Mouse (Mus musculus) MEL (cell line): ENCODE data around the gene Pou4f2. TPM values are rescaled to one million over a fixed set of nuclear protein-coding genes. Genes with fewer than 3 reads are reported as not detected.

Experiments
- DNase-seq: peaks from one replicate; pipeline ENCODE4 v3.0.0; 2011; ENCODE audit warnings: low read depth, low spot score
- H3K27ac ChIP-seq: 2 replicates; pipeline ENCODE4 v1.5.1; 2012; ENCODE audit warnings: low read depth, mild to moderate bottlenecking, control low read depth, low read length, moderate library complexity; ENCODE audit not compliant: control insufficient read depth
- H3K27me3 ChIP-seq, 2 experiments: fragments of 150-350 bp in 1 of 2; sonication (generic) in 1 of 2; 2 replicates each; pipeline ENCODE4 v1.6.1; 2012; ENCODE audit warnings: low read length in 2 of 2, mild to moderate bottlenecking in 2 of 2, improper control_type of control experiment in 1 of 2, moderate library complexity in 1 of 2; ENCODE audit not compliant: insufficient read depth in 2 of 2, control insufficient read depth in 1 of 2
- H3K36me3 ChIP-seq, 2 experiments: 2 replicates each; pipeline ENCODE4 v1.6.1; 2012 to 2014; ENCODE audit warnings: low read length in 2 of 2, improper control_type of control experiment in 1 of 2, inconsistent platforms in 1 of 2, mild to moderate bottlenecking in 1 of 2; ENCODE audit not compliant: insufficient read depth in 2 of 2, control insufficient read depth in 1 of 2
- H3K4me1 ChIP-seq, 2 experiments: fragments of 150-350 bp in 1 of 2; sonication (generic) in 1 of 2; 2 replicates each; pipeline ENCODE4 v1.6.1; 2012; ENCODE audit warnings: low read length in 2 of 2, improper control_type of control experiment in 1 of 2, mild to moderate bottlenecking in 1 of 2; ENCODE audit not compliant: insufficient read depth in 2 of 2, control insufficient read depth in 1 of 2
- H3K4me3 ChIP-seq, 2 experiments: fragments of 150-350 bp in 1 of 2; sonication (generic) in 1 of 2; 2 replicates each; pipeline ENCODE4 v1.5.1; 2012; ENCODE audit warnings: low read depth in 2 of 2, low read length in 2 of 2, mild to moderate bottlenecking in 2 of 2, moderate library complexity in 2 of 2, control low read depth in 1 of 2, improper control_type of control experiment in 1 of 2; ENCODE audit not compliant: control insufficient read depth in 1 of 2, insufficient read depth in 1 of 2
- H3K79me2 ChIP-seq: 2 replicates; pipeline ENCODE4 v1.6.1; 2012; ENCODE audit warnings: mild to moderate bottlenecking, low read length, moderate library complexity; ENCODE audit not compliant: control insufficient read depth, poor library complexity, insufficient read depth
- H3K9ac ChIP-seq: 2 replicates; pipeline ENCODE4 v1.6.1; 2012; ENCODE audit warnings: low read depth, mild to moderate bottlenecking, control low read depth, low read length, moderate library complexity; ENCODE audit not compliant: control insufficient read depth, poor library complexity, severe bottlenecking
- H3K9me3 ChIP-seq: fragments of 150-350 bp; sonication (generic); replicated peaks from 2 replicates; pipeline ENCODE4 v1.6.1; 2012; ENCODE audit warnings: mild to moderate bottlenecking, low read length, improper control_type of control experiment, moderate library complexity; ENCODE audit not compliant: insufficient read depth
- CTCF ChIP-seq, 3 experiments: IDR thresholded peaks in 2 of 3; conservative IDR thresholded peaks in 1 of 3; 2 replicates each; pipeline ENCODE4 v1.5.1; 2011 to 2012; ENCODE audit warnings: low read length in 3 of 3, low read depth in 2 of 3, mild to moderate bottlenecking in 2 of 3, improper control_type of control experiment in 1 of 3, inconsistent platforms in 1 of 3, mixed read lengths in 1 of 3, moderate library complexity in 1 of 3; ENCODE audit not compliant: control insufficient read depth in 1 of 3, insufficient read depth in 1 of 3, poor library complexity in 1 of 3, severe bottlenecking in 1 of 3
- ELF1 ChIP-seq: IDR thresholded peaks from 2 replicates; pipeline ENCODE4 v1.6.1; 2014; ENCODE audit warnings: low read depth, mild to moderate bottlenecking, inconsistent platforms, low read length, improper control_type of control experiment, moderate library complexity
- EP300 ChIP-seq, 2 experiments: IDR thresholded peaks; 2 replicates each; pipeline ENCODE4 v1.6.1; 2011; ENCODE audit warnings: improper control_type of control experiment in 2 of 2, low read length in 2 of 2, low read depth in 1 of 2, mild to moderate bottlenecking in 1 of 2
- ETS1 ChIP-seq: IDR thresholded peaks from 2 replicates; pipeline ENCODE4 v1.6.1; 2012; ENCODE audit warnings: low read depth, mild to moderate bottlenecking, inconsistent platforms, low read length, improper control_type of control experiment, moderate library complexity
- GATA1 ChIP-seq: IDR thresholded peaks from 2 replicates; pipeline ENCODE4 v1.6.1; 2011; ENCODE audit warnings: low read depth, low read length, improper control_type of control experiment
- KAT2A ChIP-seq: conservative IDR thresholded peaks from 2 replicates; pipeline ENCODE4 v1.6.1; 2012; ENCODE audit warnings: low read depth, low read length, improper control_type of control experiment, inconsistent platforms
- MAX ChIP-seq: IDR thresholded peaks from 2 replicates; pipeline ENCODE4 v1.6.1; 2011; ENCODE audit warnings: low read length, improper control_type of control experiment
- MAZ ChIP-seq: IDR thresholded peaks from 2 replicates; pipeline ENCODE4 v1.6.1; 2012; ENCODE audit warnings: low read depth, mild to moderate bottlenecking, inconsistent platforms, low read length, improper control_type of control experiment
- MEF2A ChIP-seq: IDR thresholded peaks from 2 replicates; pipeline ENCODE4 v1.6.1; 2014; ENCODE audit warnings: low read depth, mild to moderate bottlenecking, inconsistent platforms, low read length, improper control_type of control experiment; ENCODE audit not compliant: poor library complexity, insufficient replicate concordance, severe bottlenecking; ENCODE audit errors: extremely low read depth
- MXI1 ChIP-seq: IDR thresholded peaks from 2 replicates; pipeline ENCODE4 v1.6.1; 2011; ENCODE audit warnings: mild to moderate bottlenecking, low read depth, low read length, improper control_type of control experiment
- MYB ChIP-seq: IDR thresholded peaks from 2 replicates; pipeline ENCODE4 v1.6.1; 2011; ENCODE audit warnings: mild to moderate bottlenecking, low read depth, low read length, improper control_type of control experiment
- MYC ChIP-seq: IDR thresholded peaks from 2 replicates; pipeline ENCODE4 v1.6.1; 2011; ENCODE audit warnings: low read depth, mild to moderate bottlenecking, low read length, improper control_type of control experiment, moderate library complexity
- NELFE ChIP-seq: IDR thresholded peaks from 2 replicates; pipeline ENCODE4 v1.6.1; 2011; ENCODE audit warnings: low read depth, low read length, improper control_type of control experiment
- POLR2AphosphoS2 ChIP-seq: IDR thresholded peaks from 2 replicates; pipeline ENCODE4 v1.6.1; 2011; ENCODE audit warnings: low read length, improper control_type of control experiment
- POLR2AphosphoS5 ChIP-seq: IDR thresholded peaks from 2 replicates; pipeline ENCODE4 v1.6.1; 2012; ENCODE audit warnings: low read depth, borderline replicate concordance, mild to moderate bottlenecking, inconsistent platforms, low read length, moderate library complexity, mixed read lengths
- RCOR1 ChIP-seq: IDR thresholded peaks from 2 replicates; pipeline ENCODE4 v1.6.1; 2012; ENCODE audit warnings: low read depth, mild to moderate bottlenecking, inconsistent platforms, low read length, improper control_type of control experiment
- SIN3A ChIP-seq: IDR thresholded peaks from 2 replicates; pipeline ENCODE4 v1.6.1; 2012; ENCODE audit warnings: low read length, improper control_type of control experiment, inconsistent platforms
- SMC3 ChIP-seq: IDR thresholded peaks from 2 replicates; pipeline ENCODE4 v1.6.1; 2011; ENCODE audit warnings: low read depth, low read length, improper control_type of control experiment
- TAL1 ChIP-seq: IDR thresholded peaks from 2 replicates; pipeline ENCODE4 v1.6.1; 2012; ENCODE audit warnings: mild to moderate bottlenecking, inconsistent platforms, low read length, moderate library complexity, mixed read lengths
- UBTF ChIP-seq: IDR thresholded peaks from 2 replicates; pipeline ENCODE4 v1.6.1; 2012; ENCODE audit warnings: low read depth, mild to moderate bottlenecking, inconsistent platforms, low read length, improper control_type of control experiment, moderate library complexity, borderline replicate concordance; ENCODE audit not compliant: insufficient read depth
- USF1 ChIP-seq: IDR thresholded peaks from 2 replicates; pipeline ENCODE4 v1.6.1; 2014; ENCODE audit warnings: low read depth, mild to moderate bottlenecking, inconsistent platforms, low read length, improper control_type of control experiment, moderate library complexity
- USF2 ChIP-seq, 2 experiments: IDR thresholded peaks; 2 replicates each; pipeline ENCODE4 v1.6.1; 2011 to 2012; ENCODE audit warnings: improper control_type of control experiment in 2 of 2, low read length in 2 of 2, borderline replicate concordance in 1 of 2, inconsistent platforms in 1 of 2, low read depth in 1 of 2, mild to moderate bottlenecking in 1 of 2; ENCODE audit not compliant: insufficient read depth in 1 of 2
- ZC3H11A ChIP-seq: IDR thresholded peaks from 2 replicates; pipeline ENCODE4 v1.6.1; 2012; ENCODE audit warnings: low read depth, mild to moderate bottlenecking, inconsistent platforms, low read length, improper control_type of control experiment
- ZNF384 ChIP-seq: IDR thresholded peaks from 2 replicates; pipeline ENCODE4 v1.6.1; 2012; ENCODE audit warnings: low read depth, mild to moderate bottlenecking, inconsistent platforms, low read length, improper control_type of control experiment
- polyA plus RNA-seq, 2 experiments: library from polyadenylated mRNA; stranded (reverse) in 1 of 2; unstranded in 1 of 2; fragments of >175 nt in 1 of 2; fragments of >200 nt in 1 of 2; gene quantifications; 2 replicates each; pipeline versions ENCODE4 v1.2.1 to v1.2.4; 2012; ENCODE audit warnings: low replicate concordance in 2 of 2, low read depth in 1 of 2; ENCODE audit not compliant: insufficient read length in 2 of 2, insufficient read depth in 1 of 2, missing spikeins in 1 of 2
- total RNA-seq: library from RNA; depleted of rRNA; stranded (reverse); fragments of 300-350 nt; gene quantifications from 2 replicates; pipeline ENCODE4 v1.2.3, GENCODE M21; 2012

Gene Pou4f2
- total and polyA plus RNA-seq, 3 experiments: not detected

GRCm38 (mm10) chr8:78419272-78419671 is 17.2 kb downstream of the Pou4f2 start:
- Histone ChIP-seq H3K36me3 (no peaks in the 10 kb centered on the region), H3K9me3 (no peaks in the 10 kb centered on the region), H3K27me3 (no peaks in the 10 kb centered on the region), H3K4me1 (no peaks in the 10 kb centered on the region), H3K79me2 (no peaks in the 10 kb centered on the region), H3K9ac (no peak overlapping the region), H3K4me3 (no peak overlapping the region), H3K27ac (no peak overlapping the region)
- TF ChIP-seq ZNF384 (no peak), MAZ (no peak), MYB (no peak), KAT2A (no peak), POLR2AphosphoS5 (no peak), CTCF (IDR thresholded peaks at IDR 0.05 in 2 of 3, conservative IDR thresholded peaks at IDR 0.05 in 1 of 3; ENCODE audit: control insufficient read depth in 1 of 3, insufficient read depth in 1 of 3, low read depth in 2 of 3, low read length in 3 of 3, poor library complexity in 1 of 3, severe bottlenecking in 1 of 3) (no peak), MEF2A (no peak), MYC (no peak), SIN3A (no peak), RCOR1 (no peak), ZC3H11A (no peak), UBTF (no peak), ETS1 (no peak), TAL1 (no peak), SMC3 (no peak), USF1 (no peak), NELFE (no peak), MAX (no peak), ELF1 (no peak), MXI1 (no peak)
- DNase-seq: no peak

- H3K27ac ChIP-seq: no peak overlapping the region
- H3K9me3 ChIP-seq: no peaks in the 10 kb centered on the region
- TF ChIP-seq MAX (no peak), GATA1 (no peak), ETS1 (no peak), NELFE (no peak), ZC3H11A (no peak), USF2 (IDR thresholded peaks at IDR 0.05; ENCODE audit: borderline replicate concordance in 1 of 2, insufficient read depth in 1 of 2, low read depth in 1 of 2, low read length in 2 of 2) (no peak), EP300 (IDR thresholded peaks at IDR 0.05; ENCODE audit: low read depth in 1 of 2, low read length in 2 of 2) (no peak), POLR2AphosphoS2 (no peak), ELF1 (no peak)
- no peak overlapping the region for H3K9ac ChIP-seq
- H3K79me2 ChIP-seq: no peaks in the 10 kb centered on the region
- H3K4me1 ChIP-seq: no peaks in the 10 kb centered on the region
- DNase-seq: no peak
- H3K27me3 ChIP-seq: no peaks in the 10 kb centered on the region
- no peak overlapping the region for H3K4me3 ChIP-seq
- H3K36me3 ChIP-seq: no peaks in the 10 kb centered on the region
Measured at GRCm38 (mm10) chr8:78390756-78391155, 45.7 kb downstream of the Pou4f2 start.
